Mouse (Mus musculus): ENCODE data around the gene Fam83e. TPM values are rescaled to one million over a fixed set of nuclear protein-coding genes. Genes with fewer than 3 reads are reported as not detected.

Gene Fam83e
- polyA plus RNA-seq, 1 experiment from 2014 or later = 0.42 TPM

DNA sequence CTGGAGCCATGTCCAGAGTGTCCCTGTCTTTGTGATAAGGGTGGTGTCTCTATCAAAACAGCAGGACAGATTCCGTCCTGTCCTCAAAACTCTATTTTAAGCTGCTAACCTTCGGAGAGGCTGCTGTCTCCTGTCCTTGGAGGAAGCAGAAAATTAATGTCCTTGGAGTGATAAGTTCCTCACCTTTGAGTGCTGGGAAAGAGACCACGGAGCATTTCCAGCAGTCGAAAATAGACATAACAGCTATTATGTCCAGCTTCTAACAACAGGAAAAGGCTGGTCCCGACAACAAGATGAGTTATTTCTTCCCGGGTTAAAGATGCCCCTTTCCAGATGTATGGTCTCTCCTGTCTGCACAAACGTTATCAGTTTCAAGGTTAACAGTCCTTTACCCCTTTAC lies 54.2 kb downstream of the Fam83e start:
- Histone ChIP-seq H3K9ac (ENCODE audit: low read length) (no peak overlapping the region), H3K4me3 (ENCODE audit: low read depth, low read length) (no peak overlapping the region), H3K4me1 (ENCODE audit: control insufficient read depth, insufficient read depth, low read length) (peaks cover 4% of the 10 kb centered on the region; the same call in 1 of the 2 replicates), H3K36me3 (ENCODE audit: control insufficient read depth, insufficient read depth, low read length) (no peaks in the 10 kb centered on the region), H3K27me3 (ENCODE audit: control insufficient read depth, insufficient read depth, low read length) (no peaks in the 10 kb centered on the region), H3K9me3 (ENCODE audit: control insufficient read depth, low read length) (no peaks in the 10 kb centered on the region), H3K4me2 (ENCODE audit: low read depth) (no peak overlapping the region), H3K27ac (ENCODE audit: low read depth, low read length) (no peak overlapping the region)
- WGBS = 80% methylated on average over 7 of the region's 7 CpGs
- no peak for DNase-seq (ENCODE audit: low spot score)
- no peak for ATAC-seq (ENCODE audit: insufficient read depth, low FRiP score, low TSS enrichment)

Other genes starting within 250 kb of the Fam83e start
- 0.26 and 0.57 TPM in 2 replicates for gene Tulp2, start 239.3 kb upstream of the Fam83e start, polyA plus RNA-seq (2014; fragmentation: Nextera tagmentation; extraction: Ambion mirVana)
- gene Gm45808, start 234.4 kb upstream of the Fam83e start, polyA plus RNA-seq (2014; fragmentation: Nextera tagmentation; extraction: Ambion mirVana) = not detected in 2 replicates
- 2.8 and 2.9 TPM in 2 replicates for gene Dhdh, start 232.4 kb upstream of the Fam83e start, polyA plus RNA-seq (2014; fragmentation: Nextera tagmentation; extraction: Ambion mirVana)
- gene Nucb1, start 210.8 kb upstream of the Fam83e start, polyA plus RNA-seq (2014; fragmentation: Nextera tagmentation; extraction: Ambion mirVana) = 110 and 113 TPM in 2 replicates
- gene Ppp1r15a, start 194.9 kb upstream of the Fam83e start, polyA plus RNA-seq (2014; fragmentation: Nextera tagmentation; extraction: Ambion mirVana) = 16.0 and 17.7 TPM in 2 replicates
- gene Plekha4, start 194.9 kb upstream of the Fam83e start, polyA plus RNA-seq (2014; fragmentation: Nextera tagmentation; extraction: Ambion mirVana) = 1.3 and 2.3 TPM in 2 replicates
- gene Hsd17b14, start 166.3 kb upstream of the Fam83e start, polyA plus RNA-seq (2014; fragmentation: Nextera tagmentation; extraction: Ambion mirVana) = 0.78 and 1.1 TPM in 2 replicates
- gene Bcat2, start 151.1 kb upstream of the Fam83e start, polyA plus RNA-seq (2014; fragmentation: Nextera tagmentation; extraction: Ambion mirVana) = 34.1 and 37.4 TPM in 2 replicates
- gene Fgf21, start 105.7 kb upstream of the Fam83e start, polyA plus RNA-seq (2014; fragmentation: Nextera tagmentation; extraction: Ambion mirVana) = not detected in 2 replicates
- gene Fut1, start 103.9 kb upstream of the Fam83e start, polyA plus RNA-seq (2014; fragmentation: Nextera tagmentation; extraction: Ambion mirVana) = not detected in 2 replicates
- not detected in 2 replicates for gene Izumo1, start 99.4 kb upstream of the Fam83e start, polyA plus RNA-seq (2014; fragmentation: Nextera tagmentation; extraction: Ambion mirVana)
- 5.7 and 7.5 TPM in 2 replicates for gene Rasip1, start 93.7 kb upstream of the Fam83e start, polyA plus RNA-seq (2014; fragmentation: Nextera tagmentation; extraction: Ambion mirVana)
- gene Mamstr, start 81.2 kb upstream of the Fam83e start, polyA plus RNA-seq (2014; fragmentation: Nextera tagmentation; extraction: Ambion mirVana) = 2.9 and 5.6 TPM in 2 replicates
- gene Fut2, start 54.8 kb upstream of the Fam83e start, polyA plus RNA-seq (2014; fragmentation: Nextera tagmentation; extraction: Ambion mirVana) = 0.08 and 0.11 TPM in 2 replicates
- gene Ntn5, start 37.2 kb upstream of the Fam83e start, polyA plus RNA-seq (2014; fragmentation: Nextera tagmentation; extraction: Ambion mirVana) = 1.1 and 1.4 TPM in 2 replicates
- gene Sec1, start 26.8 kb upstream of the Fam83e start, polyA plus RNA-seq (2014; fragmentation: Nextera tagmentation; extraction: Ambion mirVana) = 1.7 and 2.1 TPM in 2 replicates
- 11.5 and 12.4 TPM in 2 replicates for gene Car11, start 21.4 kb upstream of the Fam83e start, polyA plus RNA-seq (2014; fragmentation: Nextera tagmentation; extraction: Ambion mirVana)
- gene Dbp, start 16.1 kb upstream of the Fam83e start, polyA plus RNA-seq (2014; fragmentation: Nextera tagmentation; extraction: Ambion mirVana) = 3.3 and 3.7 TPM in 2 replicates
- gene Rpl18, start 5.8 kb upstream of the Fam83e start, polyA plus RNA-seq (2014; fragmentation: Nextera tagmentation; extraction: Ambion mirVana) = 929 and 960 TPM in 2 replicates
- gene Sphk2, start 3.2 kb upstream of the Fam83e start, polyA plus RNA-seq (2014; fragmentation: Nextera tagmentation; extraction: Ambion mirVana) = 23.7 and 25.3 TPM in 2 replicates
- gene Spaca4, start 4.6 kb downstream of the Fam83e start, polyA plus RNA-seq (2014; fragmentation: Nextera tagmentation; extraction: Ambion mirVana) = not detected in 2 replicates
- 3.8 and 4.3 TPM in 2 replicates for gene Lmtk3, start 62.5 kb downstream of the Fam83e start, polyA plus RNA-seq (2014; fragmentation: Nextera tagmentation; extraction: Ambion mirVana)
- 1.1 and 1.8 TPM in 2 replicates for gene Sult2b1, start 63.5 kb downstream of the Fam83e start, polyA plus RNA-seq (2014; fragmentation: Nextera tagmentation; extraction: Ambion mirVana)
- gene Cyth2, start 93.4 kb downstream of the Fam83e start, polyA plus RNA-seq (2014; fragmentation: Nextera tagmentation; extraction: Ambion mirVana) = 223 and 239 TPM in 2 replicates
- 0.88 and 1.4 TPM in 2 replicates for gene Kcnj14, start 103.6 kb downstream of the Fam83e start, polyA plus RNA-seq (2014; fragmentation: Nextera tagmentation; extraction: Ambion mirVana)
- gene Grwd1, start 109.7 kb downstream of the Fam83e start, polyA plus RNA-seq (2014; fragmentation: Nextera tagmentation; extraction: Ambion mirVana) = 69.8 and 76.5 TPM in 2 replicates
- gene Kdelr1, start 151.6 kb downstream of the Fam83e start, polyA plus RNA-seq (2014; fragmentation: Nextera tagmentation; extraction: Ambion mirVana) = 75.4 and 86.4 TPM in 2 replicates
- gene Grin2d, start 157.2 kb downstream of the Fam83e start, polyA plus RNA-seq (2014; fragmentation: Nextera tagmentation; extraction: Ambion mirVana) = 0.37 and 0.73 TPM in 2 replicates
- gene Syngr4, start 175.5 kb downstream of the Fam83e start, polyA plus RNA-seq (2014; fragmentation: Nextera tagmentation; extraction: Ambion mirVana) = 0.59 and 0.82 TPM in 2 replicates
- gene Tmem143, start 175.7 kb downstream of the Fam83e start, polyA plus RNA-seq (2014; fragmentation: Nextera tagmentation; extraction: Ambion mirVana) = 2.8 and 3.9 TPM in 2 replicates
- 20.3 and 24.6 TPM in 2 replicates for gene Emp3, start 200.2 kb downstream of the Fam83e start, polyA plus RNA-seq (2014; fragmentation: Nextera tagmentation; extraction: Ambion mirVana)
- 2.9 and 3.4 TPM in 2 replicates for gene Ccdc114, start 202.9 kb downstream of the Fam83e start, polyA plus RNA-seq (2014; fragmentation: Nextera tagmentation; extraction: Ambion mirVana)